Mouse (Mus musculus): ENCODE measurements at regions not wholly inside any gene's neighbourhood (a gene's known extent, or its start where the extent isn't known, plus 50 kb on each side); places are given as distances from the start of the nearest gene placed in this dataset.

- no peaks in the 10 kb centered on the region for H3K27me3 ChIP-seq (ENCODE audit: insufficient read depth, low read length)
- DNase-seq (ENCODE audit: low spot score) (no peak), ATAC-seq (replicated peaks; ENCODE audit: low FRiP score, low read depth) (no peak)
- H3K4me3 ChIP-seq (replicated peaks; ENCODE audit: low read depth, low read length) = no peak overlapping the region
- no peak overlapping the region for H3K9ac ChIP-seq (ENCODE audit: low read depth, low read length)
- no peak overlapping the region for H3K4me2 ChIP-seq (ENCODE audit: low read length)
- H3K36me3 ChIP-seq (ENCODE audit: insufficient read depth, low read length) = no peaks in the 10 kb centered on the region
- no peaks in the 10 kb centered on the region for H3K9me3 ChIP-seq (replicated peaks; ENCODE audit: low read length)
- TF ChIP-seq CTCF (IDR thresholded peaks at IDR 0.05; ENCODE audit: low read depth) = 0 out of 2 replicates have a peak, but pooled peaks have one; percentile 25
- no peak overlapping the region for H3K27ac ChIP-seq
- 61% methylated on average over 7 of the region's 7 CpGs for WGBS
- no peaks in the 10 kb centered on the region for H3K4me1 ChIP-seq (replicated peaks; ENCODE audit: insufficient read depth, low read length)
These were observed 95.1 kb upstream of the 4930583I09Rik start for GRCm38 (mm10) chr17:64930816-64931428.

- no peak overlapping the region for H3K4me2 ChIP-seq (ENCODE audit: low read length)
- no peaks in the 10 kb centered on the region for H3K9me3 ChIP-seq (replicated peaks; ENCODE audit: low read length)
- no peaks in the 10 kb centered on the region for H3K4me1 ChIP-seq (replicated peaks; ENCODE audit: insufficient read depth, low read length)
- WGBS = 73% methylated on average over 5 of the region's 5 CpGs
- no peak overlapping the region for H3K9ac ChIP-seq (ENCODE audit: low read depth, low read length)
- no peak overlapping the region for H3K4me3 ChIP-seq (replicated peaks; ENCODE audit: low read depth, low read length)
- DNase-seq (ENCODE audit: low spot score) = no peak
- H3K27me3 ChIP-seq (ENCODE audit: insufficient read depth, low read length) = no peaks in the 10 kb centered on the region
- H3K36me3 ChIP-seq (ENCODE audit: insufficient read depth, low read length) = no peaks in the 10 kb centered on the region
- H3K27ac ChIP-seq = no peak overlapping the region
- ATAC-seq (replicated peaks; ENCODE audit: low FRiP score, low read depth) = no peak
- no peak for TF ChIP-seq CTCF (IDR thresholded peaks at IDR 0.05; ENCODE audit: low read depth)
These were observed 87.9 kb upstream of the 4930583I09Rik start for GRCm38 (mm10) chr17:64923762-64924161.

- no peaks in the 10 kb centered on the region for H3K27me3 ChIP-seq (ENCODE audit: insufficient read depth, low read length)
These were observed 86.4 kb upstream of the 4930583I09Rik start for GRCm38 (mm10) chr17:64922235-64922634.

GRCm38 (mm10) chr17:64920236-64920635 is 84.4 kb upstream of the 4930583I09Rik start:
- DNase-seq (ENCODE audit: low spot score) (no peak), ATAC-seq (replicated peaks; ENCODE audit: low FRiP score, low read depth) (no peak)
- no peaks in the 10 kb centered on the region for H3K27me3 ChIP-seq (ENCODE audit: insufficient read depth, low read length)
- H3K36me3 ChIP-seq (ENCODE audit: insufficient read depth, low read length) = no peaks in the 10 kb centered on the region
- H3K4me2 ChIP-seq (ENCODE audit: low read length) = no peak overlapping the region
- no peaks in the 10 kb centered on the region for H3K4me1 ChIP-seq (replicated peaks; ENCODE audit: insufficient read depth, low read length)
- no peak overlapping the region for H3K9ac ChIP-seq (ENCODE audit: low read depth, low read length)
- WGBS = 67% methylated on average over 2 of the region's 2 CpGs
- no peak overlapping the region for H3K4me3 ChIP-seq (replicated peaks; ENCODE audit: low read depth, low read length)
- TF ChIP-seq CTCF (IDR thresholded peaks at IDR 0.05; ENCODE audit: low read depth) = no peak
- no peak overlapping the region for H3K27ac ChIP-seq
- H3K9me3 ChIP-seq (replicated peaks; ENCODE audit: low read length) = no peaks in the 10 kb centered on the region

More at GRCm38 (mm10) chr17:64922235-64922634, 86.4 kb upstream of the 4930583I09Rik start:
- DNase-seq (ENCODE audit: low spot score) (no peak), ATAC-seq (replicated peaks; ENCODE audit: low FRiP score, low read depth) (no peak)
- no peaks in the 10 kb centered on the region for H3K4me1 ChIP-seq (replicated peaks; ENCODE audit: insufficient read depth, low read length)
- H3K9ac ChIP-seq (ENCODE audit: low read depth, low read length) = no peak overlapping the region
- no peak for TF ChIP-seq CTCF (IDR thresholded peaks at IDR 0.05; ENCODE audit: low read depth)
- no peak overlapping the region for H3K4me2 ChIP-seq (ENCODE audit: low read length)
- WGBS = 86% methylated on average over 4 of the region's 4 CpGs
- H3K4me3 ChIP-seq (replicated peaks; ENCODE audit: low read depth, low read length) = no peak overlapping the region
- H3K9me3 ChIP-seq (replicated peaks; ENCODE audit: low read length) = no peaks in the 10 kb centered on the region
- H3K27ac ChIP-seq = no peak overlapping the region
- H3K36me3 ChIP-seq (ENCODE audit: insufficient read depth, low read length) = no peaks in the 10 kb centered on the region

- Histone ChIP-seq H3K27me3 (ENCODE audit: insufficient read depth, low read length) (no peaks in the 10 kb centered on the region), H3K27ac (no peak overlapping the region), H3K4me2 (ENCODE audit: low read length) (no peak overlapping the region), H3K36me3 (ENCODE audit: insufficient read depth, low read length) (no peaks in the 10 kb centered on the region), H3K9me3 (replicated peaks; ENCODE audit: low read length) (no peaks in the 10 kb centered on the region), H3K4me1 (replicated peaks; ENCODE audit: insufficient read depth, low read length) (0 out of 2 replicates have a peak, but pooled peaks cover 3% of the 10 kb centered on the region), H3K4me3 (replicated peaks; ENCODE audit: low read depth, low read length) (no peak overlapping the region), H3K9ac (ENCODE audit: low read depth, low read length) (no peak overlapping the region)
- DNase-seq (ENCODE audit: low spot score) (no peak), ATAC-seq (replicated peaks; ENCODE audit: low FRiP score, low read depth) (no peak)
- TF ChIP-seq CTCF (IDR thresholded peaks at IDR 0.05; ENCODE audit: low read depth) = no peak
- 82% methylated on average over 4 of the region's 4 CpGs for WGBS
These were observed 82.0 kb upstream of the 4930583I09Rik start for GRCm38 (mm10) chr17:64917830-64918229.

GRCm38 (mm10) chr17:64916657-64917056 is 80.8 kb upstream of the 4930583I09Rik start:
- no peaks in the 10 kb centered on the region for H3K9me3 ChIP-seq (replicated peaks; ENCODE audit: low read length)
- ATAC-seq (replicated peaks; ENCODE audit: low FRiP score, low read depth) = no peak
- peak; percentile 49 for TF ChIP-seq CTCF (IDR thresholded peaks at IDR 0.05; ENCODE audit: low read depth)
- H3K36me3 ChIP-seq (ENCODE audit: insufficient read depth, low read length) = no peaks in the 10 kb centered on the region
- 78% methylated on average over 6 of the region's 6 CpGs for WGBS
- DNase-seq (ENCODE audit: low spot score) = no peak
- H3K27ac ChIP-seq = no peak overlapping the region
- H3K9ac ChIP-seq (ENCODE audit: low read depth, low read length) = no peak overlapping the region
- 0 out of 2 replicates have a peak, but pooled peaks cover 3% of the 10 kb centered on the region for H3K4me1 ChIP-seq (replicated peaks; ENCODE audit: insufficient read depth, low read length)
- H3K4me2 ChIP-seq (ENCODE audit: low read length) = no peak overlapping the region
- no peak overlapping the region for H3K4me3 ChIP-seq (replicated peaks; ENCODE audit: low read depth, low read length)
- no peaks in the 10 kb centered on the region for H3K27me3 ChIP-seq (ENCODE audit: insufficient read depth, low read length)

- no peaks in the 10 kb centered on the region for H3K27me3 ChIP-seq (ENCODE audit: insufficient read depth, low read length)
- no peak for TF ChIP-seq CTCF (IDR thresholded peaks at IDR 0.05; ENCODE audit: low read depth)
- 0 out of 2 replicates have a peak, but pooled peaks cover 3% of the 10 kb centered on the region for H3K4me1 ChIP-seq (replicated peaks; ENCODE audit: insufficient read depth, low read length)
- H3K27ac ChIP-seq = no peak overlapping the region
- H3K4me2 ChIP-seq (ENCODE audit: low read length) = no peak overlapping the region
- WGBS = 29% methylated on average over 3 of the region's 3 CpGs
- H3K36me3 ChIP-seq (ENCODE audit: insufficient read depth, low read length) = no peaks in the 10 kb centered on the region
- no peak overlapping the region for H3K4me3 ChIP-seq (replicated peaks; ENCODE audit: low read depth, low read length)
- ATAC-seq (replicated peaks; ENCODE audit: low FRiP score, low read depth) = no peak
- DNase-seq (ENCODE audit: low spot score) = peak; percentile 19
- no peak overlapping the region for H3K9ac ChIP-seq (ENCODE audit: low read depth, low read length)
- no peaks in the 10 kb centered on the region for H3K9me3 ChIP-seq (replicated peaks; ENCODE audit: low read length)
These were observed 79.8 kb upstream of the 4930583I09Rik start for GRCm38 (mm10) chr17:64915708-64916107.

Measured in kidney, postnatal 0 days (tissue).